Mouse (Mus musculus) CH12.LX (cell line): ENCODE measurements at regions not wholly inside any gene's neighbourhood (a gene's known extent, or its start where the extent isn't known, plus 50 kb on each side); places are given as distances from the start of the nearest gene placed in this dataset.

Experiments used
- DNase-seq: peaks from one replicate; pipeline ENCODE4 v3.0.0-alpha.2; 2013; ENCODE audit errors: extremely low read depth
- H3K27ac ChIP-seq: 2 replicates; pipeline ENCODE4 v1.5.1; 2012; ENCODE audit warnings: low read depth, mild to moderate bottlenecking, control low read depth, moderate library complexity; ENCODE audit not compliant: insufficient read depth
- H3K27me3 ChIP-seq: replicated peaks from 2 replicates; pipeline ENCODE3; 2012; ENCODE audit warnings: inconsistent platforms
- H3K36me3 ChIP-seq, 2 experiments: replicated peaks in 1 of 2; 2 replicates each; pipeline versions ENCODE3 to v1.6.1; 2012; ENCODE audit warnings: inconsistent platforms in 1 of 2, low read length in 1 of 2, mild to moderate bottlenecking in 1 of 2, mixed read lengths in 1 of 2, moderate library complexity in 1 of 2; ENCODE audit not compliant: control insufficient read depth in 1 of 2, insufficient read depth in 1 of 2
- H3K4me1 ChIP-seq, 2 experiments: 2 replicates each; pipeline ENCODE4 v1.6.1; 2012; ENCODE audit warnings: inconsistent platforms in 1 of 2, moderate library complexity in 1 of 2; ENCODE audit not compliant: insufficient read depth in 2 of 2, control insufficient read depth in 1 of 2
- H3K4me2 ChIP-seq: 2 replicates; pipeline ENCODE4 v1.6.1; 2012; ENCODE audit warnings: low read depth, mild to moderate bottlenecking, control low read depth; ENCODE audit not compliant: poor library complexity, insufficient read depth, severe bottlenecking
- H3K4me3 ChIP-seq, 3 experiments: fragments of 150-350 bp in 1 of 3; sonication (generic) in 1 of 3; replicated peaks in 1 of 3; 2 replicates each; pipeline versions ENCODE3 to v1.5.1; 2011 to 2012; ENCODE audit warnings: low read depth in 2 of 3, low read length in 2 of 3, mild to moderate bottlenecking in 2 of 3, moderate library complexity in 2 of 3, control low read depth in 1 of 3, improper control_type of control experiment in 1 of 3, inconsistent platforms in 1 of 3, mixed read lengths in 1 of 3; ENCODE audit not compliant: poor library complexity in 1 of 3
- H3K79me2 ChIP-seq: replicated peaks from 2 replicates; pipeline ENCODE4 v1.6.1; 2012; ENCODE audit warnings: mild to moderate bottlenecking, moderate library complexity; ENCODE audit not compliant: control insufficient read depth, poor library complexity, insufficient read depth, severe bottlenecking; ENCODE audit errors: extremely low read depth
- H3K9ac ChIP-seq: 2 replicates; pipeline ENCODE4 v1.6.1; 2012; ENCODE audit warnings: low read depth, mild to moderate bottlenecking, control low read depth, moderate library complexity; ENCODE audit not compliant: insufficient read depth
- H3K9me3 ChIP-seq: replicated peaks from 2 replicates; pipeline ENCODE3; 2012; ENCODE audit warnings: low read length, inconsistent platforms, mixed read lengths
- E2F4 ChIP-seq: IDR thresholded peaks from 2 replicates; pipeline ENCODE4 v1.6.1; 2011; ENCODE audit warnings: low read depth, low read length, improper control_type of control experiment; ENCODE audit not compliant: insufficient replicate concordance
- ELF1 ChIP-seq: IDR thresholded peaks from 2 replicates; pipeline ENCODE4 v1.6.1; 2014; ENCODE audit warnings: low read depth, mild to moderate bottlenecking, inconsistent platforms, low read length, improper control_type of control experiment
- ETS1 ChIP-seq: conservative IDR thresholded peaks from 2 replicates; pipeline ENCODE4 v1.6.1; 2012; ENCODE audit warnings: low read depth, mild to moderate bottlenecking, inconsistent platforms, low read length, improper control_type of control experiment, moderate library complexity
- GABPA ChIP-seq: IDR thresholded peaks from 2 replicates; pipeline ENCODE4 v1.6.1; 2012; ENCODE audit warnings: low read depth, low read length, improper control_type of control experiment, inconsistent platforms; ENCODE audit not compliant: insufficient replicate concordance
- HCFC1 ChIP-seq: IDR thresholded peaks from 2 replicates; pipeline ENCODE4 v1.6.1; 2012; ENCODE audit warnings: low read depth, mild to moderate bottlenecking, inconsistent platforms, low read length, improper control_type of control experiment
- IRF4 ChIP-seq: IDR thresholded peaks from 2 replicates; pipeline ENCODE4 v1.6.1; 2014; ENCODE audit warnings: low read depth, mild to moderate bottlenecking, inconsistent platforms, low read length, improper control_type of control experiment
- JUND ChIP-seq: conservative IDR thresholded peaks from 2 replicates; pipeline ENCODE4 v1.6.1; 2011; ENCODE audit warnings: low read depth, low read length, improper control_type of control experiment
- MAFK ChIP-seq: IDR thresholded peaks from 2 replicates; pipeline ENCODE4 v1.6.1; 2011; ENCODE audit warnings: low read length, improper control_type of control experiment; ENCODE audit not compliant: insufficient replicate concordance
- MAX ChIP-seq: IDR thresholded peaks from 2 replicates; pipeline ENCODE4 v1.6.1; 2011; ENCODE audit warnings: low read length, improper control_type of control experiment
- MEF2A ChIP-seq: IDR thresholded peaks from 2 replicates; pipeline ENCODE4 v1.6.1; 2014; ENCODE audit warnings: low read depth, mild to moderate bottlenecking, inconsistent platforms, low read length, improper control_type of control experiment, borderline replicate concordance
- MXI1 ChIP-seq: IDR thresholded peaks from 2 replicates; pipeline ENCODE4 v1.6.1; 2011; ENCODE audit warnings: mild to moderate bottlenecking, low read depth, low read length, improper control_type of control experiment
- MYC ChIP-seq: IDR thresholded peaks from 2 replicates; pipeline ENCODE4 v1.6.1; 2011; ENCODE audit warnings: low read depth, mild to moderate bottlenecking, improper control_type of control experiment, low read length
- NELFE ChIP-seq: IDR thresholded peaks from 2 replicates; pipeline ENCODE4 v1.6.1; 2011; ENCODE audit warnings: low read depth, low read length, improper control_type of control experiment
- PAX5 ChIP-seq: IDR thresholded peaks from 2 replicates; pipeline ENCODE4 v1.6.1; 2012; ENCODE audit warnings: low read length, inconsistent platforms, mixed read lengths
- POLR2AphosphoS2 ChIP-seq: IDR thresholded peaks from 2 replicates; pipeline ENCODE4 v1.6.1; 2011; ENCODE audit warnings: low read depth, low read length, improper control_type of control experiment
- SIN3A ChIP-seq: IDR thresholded peaks from 2 replicates; pipeline ENCODE4 v1.6.1; 2012; ENCODE audit warnings: low read length, improper control_type of control experiment, inconsistent platforms
- SMC3 ChIP-seq: IDR thresholded peaks from 2 replicates; pipeline ENCODE4 v1.6.1; 2011; ENCODE audit warnings: low read depth, low read length, improper control_type of control experiment
- TBP ChIP-seq: conservative IDR thresholded peaks from 2 replicates; pipeline ENCODE4 v1.6.1; 2011; ENCODE audit warnings: low read depth, low read length, improper control_type of control experiment
- TCF12 ChIP-seq: IDR thresholded peaks from 2 replicates; pipeline ENCODE4 v1.6.1; 2014; ENCODE audit warnings: low read depth, mild to moderate bottlenecking, inconsistent platforms, low read length, improper control_type of control experiment
- UBTF ChIP-seq: IDR thresholded peaks from 2 replicates; pipeline ENCODE4 v1.6.1; 2012; ENCODE audit warnings: low read depth, mild to moderate bottlenecking, inconsistent platforms, low read length, improper control_type of control experiment, moderate library complexity
- USF2 ChIP-seq: conservative IDR thresholded peaks from 2 replicates; pipeline ENCODE4 v1.6.1; 2011; ENCODE audit warnings: low read depth, low read length, improper control_type of control experiment
- ZMIZ1 ChIP-seq: IDR thresholded peaks from 2 replicates; pipeline ENCODE4 v1.6.1; 2012; ENCODE audit warnings: low read depth, mild to moderate bottlenecking, inconsistent platforms, low read length, improper control_type of control experiment
- ZNF384 ChIP-seq: IDR thresholded peaks from 2 replicates; pipeline ENCODE4 v1.6.1; 2012; ENCODE audit warnings: low read depth, low read length, improper control_type of control experiment, inconsistent platforms
- dilution Hi-C: fragments of 300-500 bp; cut with MboI; formaldehyde crosslinking; loops from 2 replicates; pipeline ENCODE4 v1.14.3; 2020; ENCODE audit warnings: low sequenced_read_pairs; ENCODE audit not compliant: extremely low pct_unique_long_range_greater_than_20kb, extremely low pct_ligation_motif_present
- in situ Hi-C: fragments of 300-500 bp; cut with MboI; formaldehyde crosslinking; loops from 3 replicates; pipeline ENCODE4 v1.14.3; 2019; ENCODE audit warnings: low sequenced_read_pairs, low pct_ligation_motif_present, low pct_unique_long_range_greater_than_20kb, mixed read lengths

GRCm38 (mm10) chr5:99782806-99783205 lies 53.9 kb upstream of the Rasgef1b start:
- Histone ChIP-seq H3K9ac (no peak overlapping the region), H3K36me3 (no peaks in the 10 kb centered on the region), H3K27me3 (no peaks in the 10 kb centered on the region), H3K79me2 (no peaks in the 10 kb centered on the region), H3K9me3 (no peaks in the 10 kb centered on the region), H3K27ac (no peak overlapping the region), H3K4me3 (no peak overlapping the region), H3K4me1 (no peaks in the 10 kb centered on the region), H3K4me2 (no peak overlapping the region)
- TF ChIP-seq HCFC1 (no peak), E2F4 (no peak), ZMIZ1 (no peak), POLR2AphosphoS2 (no peak), USF2 (no peak), JUND (no peak), PAX5 (no peak), MYC (no peak), ELF1 (no peak), ETS1 (no peak), UBTF (no peak), MXI1 (no peak), SIN3A (no peak), NELFE (no peak), IRF4 (no peak), TBP (no peak), MEF2A (no peak), ZNF384 (no peak), MAFK (no peak)
- DNase-seq = no peak
- dilution Hi-C loops = no loop called here
- in situ Hi-C loops = no loop called here

- no peak for DNase-seq
- in situ Hi-C loops = no loop called here
- no peak overlapping the region for H3K9ac ChIP-seq
- H3K27me3 ChIP-seq = no peaks in the 10 kb centered on the region
- no peaks in the 10 kb centered on the region for H3K9me3 ChIP-seq
- no peaks in the 10 kb centered on the region for H3K36me3 ChIP-seq
- H3K27ac ChIP-seq = no peak overlapping the region
- H3K4me1 ChIP-seq = no peaks in the 10 kb centered on the region
- no peak overlapping the region for H3K4me3 ChIP-seq
- dilution Hi-C loops = no loop called here
- H3K4me2 ChIP-seq = no peak overlapping the region
- H3K79me2 ChIP-seq = no peaks in the 10 kb centered on the region
- TF ChIP-seq SMC3 = no peak
- TF ChIP-seq MYC = no peak
- no peak for TF ChIP-seq TCF12
- no peak for TF ChIP-seq MAX
- TF ChIP-seq ZMIZ1 = no peak
- TF ChIP-seq GABPA = no peak
- no peak for TF ChIP-seq E2F4
- TF ChIP-seq, all 38 proteins: peak for 0
Measured at GRCm38 (mm10) chr5:99785850-99786249, 57.0 kb upstream of the Rasgef1b start.
